Mouse (Mus musculus) erythroblast, embryonic 14.5 days (primary cell): ENCODE results near the gene Timmdc1. TPM values are rescaled to one million over a fixed set of nuclear protein-coding genes. Genes with fewer than 3 reads are reported as not detected.
A peak's percentile ranks its signal among the peaks of the same experiment; 100 is the strongest.
"Not testable (repeated sequence)": the region's sequence is repeated elsewhere in the genome, so short reads cannot be mapped to it uniquely, and the experiment has no call there.

Source experiments
- H3K27me3 ChIP-seq: 2 replicates; pipeline ENCODE4 v1.6.1; 2012; ENCODE audit warnings: inconsistent platforms; ENCODE audit not compliant: control insufficient read depth
- H3K36me3 ChIP-seq: 2 replicates; pipeline ENCODE4 v1.6.1; 2012; ENCODE audit warnings: mild to moderate bottlenecking, inconsistent platforms; ENCODE audit not compliant: control insufficient read depth
- H3K4me1 ChIP-seq: 2 replicates; pipeline ENCODE4 v1.6.1; 2012; ENCODE audit warnings: inconsistent platforms; ENCODE audit not compliant: control insufficient read depth
- H3K4me3 ChIP-seq: replicated peaks from 2 replicates; pipeline ENCODE3; 2012; ENCODE audit warnings: moderate library complexity, mild to moderate bottlenecking, inconsistent platforms
- H3K9me3 ChIP-seq: 2 replicates; pipeline ENCODE4 v1.6.1; 2012; ENCODE audit warnings: low read length, inconsistent platforms, mixed read lengths; ENCODE audit not compliant: control insufficient read depth
- GATA1 ChIP-seq: IDR thresholded peaks from 2 replicates; pipeline ENCODE4 v1.6.1; 2012; ENCODE audit warnings: low read length, inconsistent platforms, mixed read lengths
- TAL1 ChIP-seq: IDR thresholded peaks from 3 replicates; pipeline ENCODE4 v1.6.1; 2012; ENCODE audit warnings: low read length, inconsistent platforms, mixed read lengths
- polyA plus RNA-seq: library from polyadenylated mRNA; stranded (reverse); fragments of >175 nt; gene quantifications from 2 replicates; pipeline ENCODE4 v1.2.3, GENCODE M21; 2012

Timmdc1 gene
- polyA plus RNA-seq, 1 experiment = 3.2 TPM

- peaks cover 19% of the 10 kb centered on the region for H3K27me3 ChIP-seq
- H3K4me1 ChIP-seq = peaks cover 60% of the 10 kb centered on the region
- H3K36me3 ChIP-seq = no peaks in the 10 kb centered on the region
- H3K9me3 ChIP-seq = no peaks in the 10 kb centered on the region
- no peak overlapping the region for H3K4me3 ChIP-seq
- TF ChIP-seq GATA1 (no peak), TAL1 (no peak)
These were observed 44.2 kb downstream of the Timmdc1 start for GRCm38 (mm10) chr16:38478296-38478695.

- not testable (repeated sequence) for H3K36me3 ChIP-seq, H3K9me3 ChIP-seq, H3K27me3 ChIP-seq
- Histone ChIP-seq H3K4me1 (peaks cover 62% of the 10 kb centered on the region), H3K4me3 (peak overlapping the region; percentile 64)
These were observed 45.2 kb downstream of the Timmdc1 start for GRCm38 (mm10) chr16:38477241-38477608.

GRCm38 (mm10) chr16:38476312-38477240 is 45.9 kb downstream of the Timmdc1 start:
- peak overlapping the region; percentile 64 for H3K4me3 ChIP-seq
- TF ChIP-seq TAL1 = no peak
- no peak for TF ChIP-seq GATA1
- H3K9me3 ChIP-seq = no peaks in the 10 kb centered on the region
- H3K4me1 ChIP-seq = peaks cover 61% of the 10 kb centered on the region
- H3K36me3 ChIP-seq = no peaks in the 10 kb centered on the region
- H3K27me3 ChIP-seq = peaks cover 8% of the 10 kb centered on the region

GRCm38 (mm10) chr16:38475681-38476311 is 46.7 kb downstream of the Timmdc1 start:
- Histone ChIP-seq H3K27me3 (peaks cover 8% of the 10 kb centered on the region), H3K4me1 (peaks cover 54% of the 10 kb centered on the region), H3K4me3 (peak overlapping the region; percentile 64), H3K9me3 (no peaks in the 10 kb centered on the region), H3K36me3 (no peaks in the 10 kb centered on the region)
- no peak for TF ChIP-seq GATA1
- TF ChIP-seq TAL1 = no peak

- Histone ChIP-seq H3K9me3 (no peaks in the 10 kb centered on the region), H3K4me3 (no peak overlapping the region), H3K4me1 (peaks cover 50% of the 10 kb centered on the region), H3K27me3 (peaks cover 8% of the 10 kb centered on the region), H3K36me3 (no peaks in the 10 kb centered on the region)
- TF ChIP-seq TAL1 (no peak), GATA1 (no peak)
These were observed 47.7 kb downstream of the Timmdc1 start for GRCm38 (mm10) chr16:38474677-38475286.

- H3K4me1 ChIP-seq = peaks cover 53% of the 10 kb centered on the region
- TF ChIP-seq GATA1 (no peak), TAL1 (no peak)
- H3K36me3 ChIP-seq = no peaks in the 10 kb centered on the region
- H3K27me3 ChIP-seq = peaks cover 8% of the 10 kb centered on the region
- H3K9me3 ChIP-seq = no peaks in the 10 kb centered on the region
- H3K4me3 ChIP-seq = no peak overlapping the region
These were observed 48.8 kb downstream of the Timmdc1 start for GRCm38 (mm10) chr16:38473661-38474060.

GRCm38 (mm10) chr16:38472507-38472873 is 50.0 kb downstream of the Timmdc1 start:
- H3K4me3 ChIP-seq = no peak overlapping the region
- H3K27me3 ChIP-seq = peaks cover 8% of the 10 kb centered on the region
- no peaks in the 10 kb centered on the region for H3K36me3 ChIP-seq
- H3K4me1 ChIP-seq = peaks cover 63% of the 10 kb centered on the region
- TF ChIP-seq GATA1 (no peak), TAL1 (no peak)
- H3K9me3 ChIP-seq = no peaks in the 10 kb centered on the region

- Histone ChIP-seq H3K27me3 (peaks cover 6% of the 10 kb centered on the region), H3K9me3 (no peaks in the 10 kb centered on the region), H3K4me3 (no peak overlapping the region), H3K36me3 (no peaks in the 10 kb centered on the region), H3K4me1 (peaks cover 66% of the 10 kb centered on the region)
- no peak for TF ChIP-seq GATA1
- no peak for TF ChIP-seq TAL1
These were observed 50.6 kb downstream of the Timmdc1 start for GRCm38 (mm10) chr16:38471697-38472506.

- Histone ChIP-seq H3K4me1 (peaks cover 53% of the 10 kb centered on the region), H3K36me3 (no peaks in the 10 kb centered on the region), H3K4me3 (no peak overlapping the region), H3K27me3 (no peaks in the 10 kb centered on the region), H3K9me3 (no peaks in the 10 kb centered on the region)
- TF ChIP-seq GATA1 (no peak), TAL1 (no peak)
These were observed 53.0 kb downstream of the Timmdc1 start for GRCm38 (mm10) chr16:38469437-38469836.
